Mouse (Mus musculus): ENCODE data around the gene Cryzl2.

Gene Cryzl2

GRCm38 (mm10) chr1:157443026-157443722 lies 15.2 kb upstream of the Cryzl2 start:
- in situ Hi-C loops (cut with MboI, MseI), result no loop called here

- in situ Hi-C loops (cut with MboI, MseI), result no loop called here
Measured at GRCm38 (mm10) chr1:157443723-157444561, 14.4 kb upstream of the Cryzl2 start.

GRCm38 (mm10) chr1:157444632-157445300 lies 13.6 kb upstream of the Cryzl2 start:
- in situ Hi-C loops (cut with MboI, MseI), result no loop called here

- in situ Hi-C loops (cut with MboI, MseI), result no loop called here
Measured at GRCm38 (mm10) chr1:157445398-157445910, 12.9 kb upstream of the Cryzl2 start.

GRCm38 (mm10) chr1:157446325-157446724 lies 12.1 kb upstream of the Cryzl2 start:
- in situ Hi-C loops (cut with MboI, MseI), result no loop called here

GRCm38 (mm10) chr1:157447142-157447541 lies 11.2 kb upstream of the Cryzl2 start:
- in situ Hi-C loops (cut with MboI, MseI), result no loop called here

- in situ Hi-C loops (cut with MboI, MseI), result no loop called here
Measured at GRCm38 (mm10) chr1:157448164-157448804, 10.1 kb upstream of the Cryzl2 start.

- in situ Hi-C loops (cut with MboI, MseI), result no loop called here
Measured at GRCm38 (mm10) chr1:157448805-157449188, 9.6 kb upstream of the Cryzl2 start.

GRCm38 (mm10) chr1:157449532-157449931 lies 8.8 kb upstream of the Cryzl2 start:
- in situ Hi-C loops (cut with MboI, MseI), result no loop called here

GRCm38 (mm10) chr1:157449981-157450636 lies 8.3 kb upstream of the Cryzl2 start:
- in situ Hi-C loops (cut with MboI, MseI), result no loop called here

GRCm38 (mm10) chr1:157452284-157452683 lies 6.1 kb upstream of the Cryzl2 start:
- in situ Hi-C loops (cut with MboI, MseI), result no loop called here

GRCm38 (mm10) chr1:157452759-157453549 lies 5.4 kb upstream of the Cryzl2 start:
- in situ Hi-C loops (cut with MboI, MseI), result no loop called here

GRCm38 (mm10) chr1:157454876-157455275 lies 3.5 kb upstream of the Cryzl2 start:
- in situ Hi-C loops (cut with MboI, MseI), result loop anchor here (5.0 kb wide), 1 partner anchor 92 kb away; no protein-coding TSS in a partner anchor

- in situ Hi-C loops (cut with MboI, MseI), result loop anchor here (5.0 kb wide), 1 partner anchor 90 kb away; no protein-coding TSS in a partner anchor
Measured at GRCm38 (mm10) chr1:157457789-157458188, 588 bp upstream of the Cryzl2 start.

GRCm38 (mm10) chr1:157459904-157460303 lies 1.5 kb downstream of the Cryzl2 start:
- in situ Hi-C loops (cut with MboI, MseI), result loop anchor here (5.0 kb wide), 1 partner anchor 87 kb away; no protein-coding TSS in a partner anchor

- in situ Hi-C loops (cut with MboI, MseI), result no loop called here
Measured at GRCm38 (mm10) chr1:157461276-157461675, 2.9 kb downstream of the Cryzl2 start.

- in situ Hi-C loops (cut with MboI, MseI), result no loop called here
Measured at GRCm38 (mm10) chr1:157462336-157462735, 4.0 kb downstream of the Cryzl2 start.

GRCm38 (mm10) chr1:157465194-157465593 lies 6.8 kb downstream of the Cryzl2 start:
- in situ Hi-C loops (cut with MboI, MseI), result no loop called here

- in situ Hi-C loops (cut with MboI, MseI), result no loop called here
Measured at GRCm38 (mm10) chr1:157467866-157468265, 9.5 kb downstream of the Cryzl2 start.

GRCm38 (mm10) chr1:157470761-157471386 lies 12.5 kb downstream of the Cryzl2 start:
- in situ Hi-C loops (cut with MboI, MseI), result no loop called here
